ENCODE assay signal across 27 mouse cellular contexts in the genomic region with DNA sequence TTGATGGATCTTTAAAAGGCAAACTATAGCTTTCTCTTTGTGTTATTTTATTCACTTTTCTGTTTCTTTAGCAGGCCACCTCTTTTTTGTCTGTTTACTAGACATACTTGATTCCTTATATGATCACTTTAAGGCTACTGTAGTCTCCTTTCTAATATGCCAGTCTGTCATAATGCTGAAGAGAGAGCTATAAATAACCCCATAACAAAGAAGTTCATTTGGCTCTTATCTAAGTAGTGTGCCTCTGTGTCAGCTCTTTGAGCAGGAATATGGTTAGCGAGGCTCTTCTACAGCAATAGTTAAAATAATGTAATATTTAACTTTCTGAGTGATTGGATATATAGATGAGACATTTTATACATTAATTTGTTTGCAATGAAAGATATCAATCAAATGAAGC.
"Had no signal": no experiment of that assay in that cellular context is flagged by ENCODE, and none has a peak within 500 bp of the region (broad histone marks: within the 10 kb centered on the region; RNA-seq: fewer than 3 reads in every experiment).

No protein-coding gene starts in this region.

- H3K4me2 ChIP-seq: embryonic facial prominence, embryonic 12.5 days; embryonic facial prominence, embryonic 13.5 days; embryonic facial prominence, embryonic 15.5 days; forebrain, embryonic 12.5 days; forebrain, embryonic 13.5 days; forebrain, embryonic 15.5 days had no signal

- DNase-seq: cerebellum, adult 2 months; cerebellum, adult 8-10 months; cerebellum, adult 9-10 months; cerebellum, adult 9-11 months; cerebellum, postnatal 10 days; cerebellum, postnatal 14 days; cerebellum, postnatal 25 days; cerebellum, postnatal 36 days; embryo, embryonic 11 days; forebrain, postnatal 0 days; gastrocnemius, adult 2 months; gastrocnemius, postnatal 10 days; gastrocnemius, postnatal 14 days; gastrocnemius, postnatal 25 days; gastrocnemius, postnatal 36 days; heart, adult 11 months had no signal

- H3K4me3 ChIP-seq: embryonic facial prominence, embryonic 10.5 days; embryonic facial prominence, embryonic 12.5 days; embryonic facial prominence, embryonic 13.5 days; embryonic facial prominence, embryonic 15.5 days; erythroblast, embryonic 14.5 days; forebrain, embryonic 10.5 days; forebrain, embryonic 12.5 days; forebrain, embryonic 13.5 days; forebrain, embryonic 15.5 days; gastrocnemius, adult 2 months had no signal

- ATAC-seq: forebrain, embryonic 13.5 days; forebrain, embryonic 14.5 days; forebrain, embryonic 15.5 days; forebrain, embryonic 16.5 days; forebrain, postnatal 0 days had no signal

- H3K9me3 ChIP-seq: embryonic facial prominence, embryonic 10.5 days; embryonic facial prominence, embryonic 12.5 days; embryonic facial prominence, embryonic 13.5 days; embryonic facial prominence, embryonic 15.5 days; forebrain, embryonic 10.5 days; forebrain, embryonic 12.5 days; forebrain, embryonic 13.5 days; forebrain, embryonic 15.5 days had no signal

- H3K36me3 ChIP-seq: embryonic facial prominence, embryonic 10.5 days; embryonic facial prominence, embryonic 12.5 days; embryonic facial prominence, embryonic 13.5 days; embryonic facial prominence, embryonic 15.5 days; forebrain, embryonic 10.5 days; forebrain, embryonic 12.5 days; forebrain, embryonic 15.5 days had no signal

- H3K27ac ChIP-seq: embryonic facial prominence, embryonic 10.5 days; embryonic facial prominence, embryonic 12.5 days; embryonic facial prominence, embryonic 13.5 days; embryonic facial prominence, embryonic 15.5 days; forebrain, embryonic 10.5 days; forebrain, embryonic 12.5 days; forebrain, embryonic 13.5 days; forebrain, embryonic 15.5 days; gastrocnemius, adult 2 months had no signal

- H3K4me1 ChIP-seq: embryonic facial prominence, embryonic 15.5 days; forebrain, embryonic 15.5 days had no signal

- H3K27me3 ChIP-seq: embryonic facial prominence, embryonic 12.5 days; embryonic facial prominence, embryonic 13.5 days; embryonic facial prominence, embryonic 15.5 days; forebrain, embryonic 12.5 days; forebrain, embryonic 13.5 days; forebrain, embryonic 15.5 days had no signal

- H3K9ac ChIP-seq: embryonic facial prominence, embryonic 12.5 days; embryonic facial prominence, embryonic 13.5 days; embryonic facial prominence, embryonic 15.5 days; forebrain, embryonic 12.5 days; forebrain, embryonic 13.5 days; forebrain, embryonic 15.5 days; forebrain, postnatal 0 days had no signal
